In the genomic region with DNA sequence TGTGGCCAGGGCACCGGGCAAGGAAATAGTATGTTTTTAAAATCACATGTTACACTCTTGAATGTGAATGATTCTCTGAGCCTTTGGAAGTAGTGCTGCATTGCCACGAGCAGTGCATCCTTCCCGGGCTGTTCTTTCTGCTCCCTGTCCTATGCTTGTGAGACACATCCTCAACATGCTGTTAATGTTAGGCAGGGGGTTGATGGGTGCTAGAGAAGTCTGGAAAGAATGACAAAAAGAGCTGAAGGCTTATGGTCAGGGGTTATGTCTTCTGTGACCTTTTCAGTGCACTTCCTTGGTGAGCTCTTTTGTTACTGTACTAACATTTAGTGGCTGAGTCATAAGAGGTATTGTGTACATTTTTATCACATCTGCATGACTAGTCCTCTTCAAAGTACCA, we compare ENCODE assay signal across 15 mouse cellular contexts.
"Had no signal": no experiment of that assay in that cellular context is flagged by ENCODE, and none has a peak within 500 bp of the region (broad histone marks: within the 10 kb centered on the region; RNA-seq: fewer than 3 reads in every experiment).

No protein-coding gene starts in this region.

- DNase-seq: heart, postnatal 10 days; heart, postnatal 14 days; heart, postnatal 36 days; heart, postnatal 4 days; kidney, adult 11 months; kidney, adult 18-20 months; kidney, adult 2 months; kidney, adult 8-10 months; kidney, adult 9 months; kidney, postnatal 10 days; kidney, postnatal 25 days; kidney, postnatal 36 days; kidney, postnatal 4 days; layer of hippocampus, adult 9-11 months; layer of hippocampus, postnatal 36 days had no signal
